Mouse (Mus musculus) lung, adult 2 months (tissue): ENCODE results near the gene Lhx9. TPM values are rescaled to one million over a fixed set of nuclear protein-coding genes. Genes with fewer than 3 reads are reported as not detected.
A peak's percentile ranks its signal among the peaks of the same experiment; 100 is the strongest.
"Not testable (repeated sequence)": the region's sequence is repeated elsewhere in the genome, so short reads cannot be mapped to it uniquely, and the experiment has no call there.

Experiments
- DNase-seq: peaks from one replicate; pipeline ENCODE4 v3.0.0; 2022
- H3K4me1 ChIP-seq: fragments of 200-500 bp; 2 replicates; pipeline ENCODE4 v1.6.1; 2011; ENCODE audit warnings: low read length; ENCODE audit not compliant: control insufficient read depth, insufficient read depth
- H3K4me3 ChIP-seq: fragments of 200-500 bp; replicated peaks from 2 replicates; pipeline ENCODE3; 2011; ENCODE audit warnings: low read depth, mild to moderate bottlenecking, control low read depth, low read length; ENCODE audit errors: extremely low read depth
- CTCF ChIP-seq: fragments of 200-500 bp; IDR thresholded peaks from 2 replicates; pipeline ENCODE4 v1.5.1; 2011; ENCODE audit warnings: mild to moderate bottlenecking, low read length, control low read depth; ENCODE audit not compliant: insufficient read depth
- POLR2A ChIP-seq: fragments of 200-500 bp; IDR thresholded peaks from 2 replicates; pipeline ENCODE4 v1.6.1; 2011; ENCODE audit warnings: low read depth, mild to moderate bottlenecking, control low read depth, low read length, borderline replicate concordance; ENCODE audit errors: extremely low read depth
- WGBS: fragments of 180-500 bp; shearing (Covaris S2); methylation state at CpG from one replicate; pipeline ENCODE4 v1.1.7; 2018; 5-methylcytosine and 5-hydroxymethylcytosine counted together
- polyA plus RNA-seq: library from polyadenylated mRNA; depleted of rRNA; stranded (reverse); fragments of >200 nt; gene quantifications from 2 replicates; pipeline ENCODE4 v1.2.3, GENCODE M21; 2012; rRNA removed

Gene Lhx9
- polyA plus RNA-seq = not detected in 2 replicates

DNA sequence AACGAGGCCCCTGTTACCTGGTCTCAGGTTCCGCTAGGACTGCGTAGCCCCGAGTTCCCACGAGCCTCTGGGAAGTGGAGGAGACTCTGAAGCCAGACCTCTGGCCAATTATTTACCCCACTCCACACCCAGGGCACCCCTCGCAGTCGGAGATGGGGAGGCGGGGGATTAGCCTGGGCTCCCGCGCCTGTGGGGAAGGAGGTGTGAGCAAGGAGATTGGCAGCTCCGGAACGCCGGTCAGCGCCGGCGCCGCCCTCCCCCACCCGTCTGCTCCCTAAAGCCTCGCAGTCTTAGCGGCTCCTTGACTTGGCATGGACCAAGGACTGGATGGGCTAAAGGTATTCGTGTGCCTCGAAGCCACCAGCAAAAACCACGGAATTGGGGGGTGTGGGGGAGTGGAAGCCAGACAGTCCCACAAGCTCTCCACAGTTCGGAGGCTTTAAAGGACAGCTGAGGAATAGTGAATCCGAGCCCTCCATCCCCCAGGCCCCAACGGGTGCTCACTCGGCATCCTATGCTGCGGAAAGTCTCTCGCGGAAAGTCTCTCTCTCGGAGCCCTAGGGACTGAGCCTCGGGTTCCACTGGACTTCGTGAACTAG, at the start of gene Lhx9:
Gene Lhx9, minus strand, starts transcription at position 67 of the 599 bp plus-strand sequence.
- no peak for TF ChIP-seq CTCF
- no peak for TF ChIP-seq POLR2A
- peaks cover 5% of the 10 kb centered on the region for H3K4me1 ChIP-seq
- peak; percentile 25 for DNase-seq
- 1% methylated on average over 33 of the region's 33 CpGs for WGBS
- no peak within 1 kb of the TSS for H3K4me3 ChIP-seq

- H3K4me3 ChIP-seq = no peak overlapping the region
- no peak; the same call in 1 of the 2 replicates for TF ChIP-seq CTCF
- no peak for TF ChIP-seq POLR2A
- no peak for DNase-seq
- no peaks in the 10 kb centered on the region for H3K4me1 ChIP-seq
- WGBS = 78% methylated on average over 3 of the region's 3 CpGs
These were observed 47.7 kb upstream of the Lhx9 start for GRCm38 (mm10) chr1:138896088-138896487.

- Histone ChIP-seq H3K4me3 (no peak overlapping the region), H3K4me1 (no peaks in the 10 kb centered on the region)
- 96% methylated on average over 14 of the region's 14 CpGs for WGBS
- no peak for DNase-seq
- TF ChIP-seq POLR2A (no peak), CTCF (no peak)
These were observed 29.3 kb upstream of the Lhx9 start for GRCm38 (mm10) chr1:138877470-138878254.

DNA sequence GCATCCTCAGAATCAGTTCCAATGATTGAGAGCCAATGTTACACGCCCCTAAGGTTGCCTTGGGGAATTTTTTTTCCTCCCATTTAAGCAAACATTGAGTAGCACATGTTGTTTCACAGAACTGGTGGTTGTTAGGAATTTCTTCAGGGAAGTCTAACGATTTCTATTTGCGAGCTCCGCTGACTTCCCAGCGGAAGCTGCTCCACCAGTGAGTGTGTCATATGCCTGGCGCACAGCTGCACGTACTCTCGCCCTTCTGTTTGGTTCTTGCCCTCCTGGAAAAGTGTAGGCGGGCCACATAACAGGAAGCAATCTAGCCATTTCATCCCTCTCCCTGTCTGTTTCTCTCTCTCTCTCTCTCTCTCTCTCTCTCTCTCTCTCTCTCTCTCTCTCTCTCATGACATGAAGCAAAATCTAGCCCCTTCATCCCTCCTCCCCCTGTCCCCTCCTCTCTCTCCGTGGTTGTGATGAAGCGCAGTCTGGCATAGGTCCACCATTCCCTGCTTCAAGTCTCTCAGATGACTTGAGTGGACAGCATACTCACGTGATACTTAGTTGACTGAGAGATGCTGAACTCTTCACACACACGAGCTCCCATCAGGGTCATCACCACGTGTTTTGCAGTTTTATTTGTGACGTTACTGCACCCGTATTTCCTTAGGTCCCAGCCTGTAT, 28.1 kb upstream of the Lhx9 start:
- WGBS = 55% methylated on average over 16 of the region's 16 CpGs
- no peak for DNase-seq
- H3K4me3 ChIP-seq = no peak overlapping the region
- H3K4me1 ChIP-seq = no peaks in the 10 kb centered on the region
- TF ChIP-seq CTCF (no peak), POLR2A (no peak)

DNA sequence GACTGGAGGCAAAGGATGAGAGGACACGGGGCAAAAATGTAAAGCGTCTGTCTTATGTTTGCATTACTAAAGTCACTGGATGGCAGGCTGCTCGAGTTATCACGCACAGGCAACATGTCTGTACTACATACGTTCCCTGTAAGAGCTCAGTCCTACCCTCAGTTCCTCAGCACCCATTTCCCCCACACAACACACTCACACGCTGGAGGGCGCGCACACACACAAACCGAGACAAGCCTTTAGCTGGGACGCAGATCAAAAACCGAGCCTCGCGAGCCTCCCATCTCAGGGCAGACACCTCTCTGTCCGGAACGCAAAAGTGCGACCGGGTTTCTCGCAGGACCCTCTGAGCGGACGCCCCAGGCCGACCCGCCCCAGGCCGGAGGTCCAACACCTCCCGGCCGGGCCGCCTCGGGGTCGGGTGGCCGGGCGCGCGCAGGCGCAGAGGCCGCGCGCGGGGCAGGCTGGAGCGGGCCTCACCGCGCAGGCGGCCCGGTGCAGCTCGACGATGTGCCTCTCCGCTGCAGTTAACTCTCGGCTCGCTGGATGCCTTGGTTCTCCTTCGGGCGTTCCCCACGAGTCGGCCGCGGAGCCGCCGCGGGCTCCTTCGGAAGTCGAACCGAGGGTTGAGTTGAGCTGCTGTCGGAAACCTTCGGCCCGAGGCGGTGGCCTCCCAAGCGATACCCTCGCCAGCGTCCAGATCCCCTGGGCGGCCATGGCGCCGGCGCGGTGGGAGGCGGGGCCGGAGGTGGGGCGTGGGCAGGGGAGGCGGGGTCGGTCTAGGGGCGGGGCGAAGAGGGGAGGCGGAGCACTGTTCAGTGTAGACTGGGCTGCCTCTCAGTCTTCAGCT, 7.9 kb upstream of the Lhx9 start, which contains the start of gene 2310009B15Rik:
Gene 2310009B15Rik, minus strand, starts transcription at position 752 of the 850 bp plus-strand sequence.
- H3K4me3 ChIP-seq = peak within 1 kb of the TSS; percentile 64
- not testable (repeated sequence) for H3K4me1 ChIP-seq
- peak; percentile 63; the same call in 1 of the 2 replicates for TF ChIP-seq POLR2A
- peak; percentile 88 for DNase-seq
- WGBS = under 1% methylated on average over 44 of the region's 79 CpGs

GRCm38 (mm10) chr1:138850823-138851222, 2.4 kb upstream of the Lhx9 start:
- 91% methylated on average over 1 of the region's 1 CpGs for WGBS
- no peak overlapping the region for H3K4me3 ChIP-seq
- peaks cover 3% of the 10 kb centered on the region for H3K4me1 ChIP-seq
- no peak for TF ChIP-seq POLR2A
- DNase-seq = no peak

DNA sequence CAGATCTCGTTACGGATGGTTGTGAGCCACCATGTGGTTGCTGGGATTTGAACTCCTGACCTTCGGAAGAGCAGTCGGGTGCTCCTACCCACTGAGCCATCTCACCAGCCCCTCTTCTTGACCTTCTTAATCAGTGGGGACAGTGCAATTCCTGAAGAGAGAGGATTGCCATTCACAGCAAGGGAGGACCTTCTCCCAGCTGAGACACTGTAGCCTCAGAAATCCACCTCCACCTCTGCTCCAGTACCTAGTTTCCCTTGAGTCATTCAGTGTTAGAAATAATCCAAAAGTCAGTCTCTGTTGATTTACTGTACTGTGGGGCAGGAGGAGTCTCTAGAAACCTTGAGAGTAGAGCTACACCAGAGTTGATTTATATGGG, 1.8 kb upstream of the Lhx9 start:
- peaks cover 3% of the 10 kb centered on the region for H3K4me1 ChIP-seq
- 83% methylated on average over 2 of the region's 4 CpGs for WGBS
- H3K4me3 ChIP-seq = no peak overlapping the region
- no peak for DNase-seq
- TF ChIP-seq CTCF (no peak), POLR2A (no peak)

DNA sequence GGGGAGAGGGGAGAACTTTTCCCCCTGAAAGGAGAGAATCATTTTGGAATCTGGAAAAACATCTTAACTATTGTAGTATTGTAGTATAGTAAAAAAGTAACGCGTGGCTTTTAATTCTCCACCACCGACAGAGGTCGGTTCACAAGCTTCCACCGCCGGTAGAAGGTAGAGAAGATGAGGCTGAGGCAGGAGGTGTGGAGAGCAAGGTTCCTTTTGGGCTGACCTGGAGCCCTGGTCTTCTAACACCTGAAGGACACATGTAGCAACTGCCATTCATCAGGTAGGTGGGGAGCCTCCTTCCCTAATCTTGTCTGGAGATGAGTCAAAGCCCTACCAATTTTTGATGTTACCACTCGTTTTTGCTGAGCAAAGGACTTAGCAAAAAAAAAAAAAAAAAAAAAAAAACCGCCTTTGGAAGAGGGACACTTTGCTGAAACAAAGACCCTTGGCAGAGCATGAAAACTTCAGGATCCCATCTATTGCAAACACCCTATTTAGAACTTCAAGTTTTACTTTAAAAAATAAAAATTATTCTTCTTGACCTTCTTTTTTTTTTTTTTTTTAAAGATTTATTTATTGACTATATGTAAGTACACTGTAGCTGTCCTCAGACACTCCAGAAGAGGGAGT, 1.3 kb upstream of the Lhx9 start:
- no peak for DNase-seq
- WGBS = 27% methylated on average over 8 of the region's 8 CpGs

DNA sequence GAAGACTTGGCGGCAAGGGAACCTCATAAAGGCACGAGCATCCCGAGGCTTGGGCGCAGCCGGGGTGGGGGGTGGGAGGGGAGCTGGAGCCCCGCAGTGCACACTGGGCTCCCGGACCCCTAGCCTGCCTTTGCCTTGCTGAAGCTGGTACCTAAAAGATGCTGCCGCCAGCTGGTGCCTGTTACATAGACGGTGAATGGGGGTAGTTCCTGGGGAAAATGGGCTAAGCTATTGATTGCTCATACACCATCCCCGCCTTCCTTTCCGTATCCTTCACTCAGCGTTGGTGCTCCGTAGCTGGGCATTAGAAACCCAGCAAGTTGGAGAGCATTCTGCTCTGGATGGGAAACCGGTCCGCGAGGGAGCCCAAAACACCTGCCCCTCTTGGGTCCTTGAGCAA, 351 bp downstream of the Lhx9 start:
- H3K4me1 ChIP-seq = peaks cover 5% of the 10 kb centered on the region
- no peak for DNase-seq
- no peak for TF ChIP-seq CTCF
- TF ChIP-seq POLR2A = no peak
- H3K4me3 ChIP-seq = no peak overlapping the region
- 3% methylated on average over 16 of the region's 16 CpGs for WGBS

More for the DNA sequence above, 1.3 kb upstream of the Lhx9 start:
- no peak overlapping the region for H3K4me3 ChIP-seq
- H3K4me1 ChIP-seq = peaks cover 3% of the 10 kb centered on the region
- no peak for TF ChIP-seq POLR2A
- no peak for TF ChIP-seq CTCF
